Mouse (Mus musculus): ENCODE results near the gene Ppp4r1. TPM values are rescaled to one million over a fixed set of nuclear protein-coding genes. Genes with fewer than 3 reads are reported as not detected.

The Ppp4r1 gene
- 50.3 and 50.8 TPM in 2 replicates for polyA plus RNA-seq (2015; fragmentation: Nextera tagmentation; extraction: Ambion mirVana)

DNA sequence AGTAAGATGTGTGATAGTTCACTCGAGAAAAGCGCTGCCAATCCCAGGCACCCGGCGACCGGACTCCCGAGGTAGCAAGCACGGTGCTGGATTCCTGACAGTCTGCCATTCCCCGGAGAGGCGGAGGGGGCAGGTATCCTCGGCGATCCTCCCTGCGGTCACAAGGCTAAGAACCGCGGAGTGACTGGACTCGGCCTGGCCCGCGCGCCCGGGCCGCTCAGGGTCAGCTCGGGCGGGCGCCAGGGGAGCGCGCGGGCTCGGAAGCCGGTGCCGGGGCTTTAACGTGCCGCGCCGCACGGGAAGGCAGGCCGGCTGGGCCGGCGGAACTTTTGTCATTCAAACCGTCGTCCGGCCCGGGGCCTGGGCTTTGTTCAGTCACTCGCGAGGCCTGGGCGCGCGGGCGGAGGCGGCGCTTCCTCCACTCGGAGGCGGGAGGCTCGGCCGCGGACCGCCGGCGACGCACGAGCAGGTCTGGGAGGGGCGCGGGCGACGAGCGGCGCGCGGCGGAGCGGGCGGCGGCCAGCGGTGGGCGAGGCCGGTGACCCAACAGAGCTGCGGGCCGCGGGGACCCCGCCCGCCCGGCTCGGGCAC, at the start of gene Ppp4r1:
TSS of gene Ppp4r1 (plus strand) at position 23 of the 591 bp plus-strand sequence.
- Histone ChIP-seq H3K4me1 (peaks cover 17% of the 10 kb centered on the region), H3K36me3 (peaks cover 24% of the 10 kb centered on the region), H3K27ac (peak within 1 kb of the TSS; percentile 99), H3K9ac (peak within 1 kb of the TSS; percentile 99), H3K9me3 (no peaks in the 10 kb centered on the region), H3K4me2 (replicated peaks) (peak within 1 kb of the TSS; percentile 70), H3K4me3 (peak within 1 kb of the TSS; percentile 88), H3K27me3 (no peaks in the 10 kb centered on the region)
- ATAC-seq (ENCODE audit: low FRiP score, low read depth): peak; percentile 87
- WGBS: under 1% methylated on average over 61 of the region's 81 CpGs

DNA sequence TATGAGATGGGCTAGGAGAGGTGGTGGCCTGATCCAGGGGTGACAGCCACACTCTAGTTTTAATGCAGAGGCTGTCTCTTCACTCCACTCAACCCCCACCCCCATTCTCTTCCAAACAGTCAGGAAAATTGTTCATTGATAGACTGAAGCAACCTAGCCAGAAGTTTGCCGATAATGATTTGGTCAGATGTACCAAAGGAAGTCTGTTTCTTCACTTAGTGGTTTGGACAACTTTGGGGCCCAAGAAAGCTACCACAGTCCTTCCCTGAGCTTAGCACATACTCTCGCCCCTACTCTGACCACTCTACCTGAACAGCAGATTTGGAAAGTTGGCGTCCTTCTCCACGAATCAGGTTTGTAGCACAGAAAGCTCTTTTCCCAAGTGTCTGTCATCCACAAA, 49.7 kb upstream of the Ppp4r1 start:
- H3K4me3 ChIP-seq: no peak overlapping the region
- H3K9ac ChIP-seq: no peak overlapping the region
- 73% methylated on average over 4 of the region's 4 CpGs for WGBS
- no peak overlapping the region for H3K27ac ChIP-seq
- no peaks in the 10 kb centered on the region for H3K36me3 ChIP-seq
- ATAC-seq (ENCODE audit: low FRiP score, low read depth): no peak
- H3K4me1 ChIP-seq: no peaks in the 10 kb centered on the region
- no peak overlapping the region for H3K4me2 ChIP-seq (replicated peaks)
- H3K27me3 ChIP-seq: no peaks in the 10 kb centered on the region
- H3K9me3 ChIP-seq: no peaks in the 10 kb centered on the region

DNA sequence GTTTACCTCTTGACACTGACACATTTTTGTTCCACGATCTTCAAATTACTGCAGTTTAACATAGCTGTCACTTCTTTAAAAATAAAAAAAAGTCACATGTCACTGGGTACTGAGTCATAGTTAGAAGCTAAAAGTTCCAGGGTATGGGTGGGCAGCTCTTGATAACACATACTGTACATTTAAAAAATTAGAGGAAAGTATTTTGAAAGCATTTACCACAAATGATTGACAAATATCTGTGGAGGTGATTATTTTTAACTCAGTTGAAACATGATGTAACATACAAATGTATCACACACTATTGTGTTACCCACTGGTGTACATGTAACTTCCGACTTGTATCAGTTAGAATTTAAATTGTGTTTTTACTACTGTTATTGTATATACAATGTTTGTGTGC, 47.3 kb upstream of the Ppp4r1 start:
- Histone ChIP-seq H3K4me3 (no peak overlapping the region), H3K27ac (no peak overlapping the region), H3K27me3 (no peaks in the 10 kb centered on the region), H3K9me3 (no peaks in the 10 kb centered on the region), H3K36me3 (no peaks in the 10 kb centered on the region), H3K9ac (no peak overlapping the region), H3K4me1 (no peaks in the 10 kb centered on the region), H3K4me2 (replicated peaks) (no peak overlapping the region)
- 95% methylated on average over 2 of the region's 2 CpGs for WGBS
- ATAC-seq (ENCODE audit: low FRiP score, low read depth): no peak

DNA sequence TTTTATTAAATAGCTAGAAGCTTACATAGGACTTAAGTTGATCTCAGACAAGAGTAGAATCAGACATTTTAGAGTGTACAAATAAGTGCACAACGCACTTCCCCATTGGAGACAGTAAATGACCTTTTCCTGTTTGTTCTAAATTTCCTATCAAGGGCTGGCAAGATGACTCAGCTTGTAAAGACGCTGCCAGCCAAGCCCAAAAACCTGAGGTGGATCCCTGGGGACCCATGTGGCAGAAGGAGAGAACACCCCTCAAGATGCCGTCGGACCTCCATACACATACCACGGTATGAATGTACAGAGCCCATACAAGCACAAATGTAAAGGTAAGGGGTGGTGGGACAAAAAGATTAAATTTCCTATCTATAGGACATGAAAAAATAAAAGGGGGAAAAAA, 45.2 kb upstream of the Ppp4r1 start:
- H3K9me3 ChIP-seq: no peaks in the 10 kb centered on the region
- H3K4me1 ChIP-seq: no peaks in the 10 kb centered on the region
- no peak overlapping the region for H3K9ac ChIP-seq
- no peak overlapping the region for H3K4me3 ChIP-seq
- WGBS: 72% methylated on average over 5 of the region's 5 CpGs
- no peak overlapping the region for H3K4me2 ChIP-seq (replicated peaks)
- no peak for ATAC-seq (ENCODE audit: low FRiP score, low read depth)
- no peaks in the 10 kb centered on the region for H3K27me3 ChIP-seq
- no peaks in the 10 kb centered on the region for H3K36me3 ChIP-seq
- no peak overlapping the region for H3K27ac ChIP-seq

DNA sequence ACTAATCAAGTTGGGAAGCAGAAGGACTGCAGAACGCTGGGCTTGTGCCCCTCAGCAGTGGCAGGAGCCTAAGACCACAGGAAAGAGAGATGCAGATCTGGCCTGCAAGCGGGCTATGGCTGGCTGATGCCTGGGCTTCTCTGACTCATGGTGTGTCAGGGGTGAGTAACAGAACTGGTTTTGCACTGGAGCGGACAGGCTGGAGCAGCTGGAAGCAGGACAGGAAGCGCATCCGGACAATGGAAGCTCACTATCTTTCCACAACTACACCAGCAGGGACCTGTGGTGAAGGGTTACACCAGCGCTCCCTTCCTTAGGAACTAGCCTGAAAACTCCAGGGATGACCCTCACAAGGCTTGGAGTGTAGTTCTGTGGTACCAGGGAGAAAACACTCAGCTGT, 44.8 kb upstream of the Ppp4r1 start:
- 88% methylated on average over 6 of the region's 6 CpGs for WGBS
- Histone ChIP-seq H3K4me2 (replicated peaks) (no peak overlapping the region), H3K36me3 (no peaks in the 10 kb centered on the region), H3K9ac (no peak overlapping the region), H3K27ac (no peak overlapping the region), H3K27me3 (no peaks in the 10 kb centered on the region), H3K4me1 (no peaks in the 10 kb centered on the region), H3K4me3 (no peak overlapping the region), H3K9me3 (no peaks in the 10 kb centered on the region)
- ATAC-seq (ENCODE audit: low FRiP score, low read depth): no peak

DNA sequence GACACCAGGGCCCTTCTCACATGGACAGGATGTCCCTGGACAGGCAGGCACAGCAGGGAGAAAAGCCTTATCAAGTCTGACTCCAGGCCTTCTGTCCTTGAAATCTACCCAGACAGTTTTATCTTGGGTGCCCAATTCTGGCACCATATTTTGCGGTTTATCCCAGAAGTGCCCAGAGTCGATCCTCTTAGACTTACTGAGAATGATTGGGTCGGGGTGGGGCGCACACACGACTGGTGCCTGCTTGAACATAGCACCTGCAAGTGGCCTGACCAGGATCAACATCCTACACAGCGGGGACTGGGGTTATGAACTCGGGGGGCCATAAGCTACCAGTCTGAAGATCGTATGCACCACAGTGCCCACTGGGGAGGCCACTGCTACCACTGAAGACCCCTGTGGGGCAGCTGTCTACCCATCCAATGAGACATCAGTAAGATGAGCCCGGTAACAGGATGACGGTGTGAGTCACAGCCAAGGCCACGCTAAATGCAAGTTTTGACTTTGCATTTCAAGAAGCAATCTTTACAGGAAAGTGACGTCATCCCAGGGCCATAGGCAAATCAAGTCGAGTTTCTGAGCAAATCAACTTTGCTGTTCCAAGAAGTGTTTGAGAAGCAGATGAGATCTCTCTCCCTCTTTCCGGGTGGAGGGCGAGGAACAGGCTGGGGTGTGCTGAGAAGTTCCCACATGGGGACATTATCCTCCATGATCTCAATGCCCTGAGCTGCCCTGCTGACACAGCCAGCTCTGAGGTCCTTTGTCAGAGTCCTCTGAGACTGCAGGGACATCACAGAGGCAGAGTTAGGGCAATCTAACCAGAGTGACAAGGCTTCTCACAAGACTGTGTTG, 42.3 kb upstream of the Ppp4r1 start:
- 82% methylated on average over 15 of the region's 15 CpGs for WGBS
- H3K4me2 ChIP-seq (replicated peaks): no peak overlapping the region

DNA sequence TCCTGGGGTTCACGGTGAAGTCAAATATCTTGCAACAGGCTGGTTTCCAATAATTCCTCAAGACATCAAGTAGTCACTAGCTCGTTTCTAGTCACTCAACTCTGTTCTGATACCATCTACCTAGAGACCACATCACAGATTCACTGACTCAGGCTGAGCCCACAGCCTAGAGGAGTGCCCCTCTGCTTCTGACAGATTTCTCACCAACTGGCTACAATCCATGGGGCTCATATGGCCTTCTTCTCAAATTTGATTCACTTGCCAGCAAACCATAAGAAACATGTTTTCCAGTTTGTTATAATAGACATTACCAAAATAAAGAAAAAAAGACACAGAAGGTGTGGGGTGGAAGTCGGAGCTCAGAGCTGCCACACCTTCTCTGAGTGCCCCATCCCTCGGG, 40.8 kb upstream of the Ppp4r1 start:
- Histone ChIP-seq H3K9ac (no peak overlapping the region), H3K36me3 (peaks cover 13% of the 10 kb centered on the region; the same call in 1 of the 2 replicates), H3K4me3 (no peak overlapping the region), H3K27ac (no peak overlapping the region), H3K27me3 (no peaks in the 10 kb centered on the region), H3K4me2 (replicated peaks) (no peak overlapping the region), H3K4me1 (no peaks in the 10 kb centered on the region), H3K9me3 (peaks cover 6% of the 10 kb centered on the region; the same call in 1 of the 2 replicates)
- WGBS: 86% methylated on average over 4 of the region's 4 CpGs
- ATAC-seq (ENCODE audit: low FRiP score, low read depth): no peak

More for the DNA sequence above, 42.3 kb upstream of the Ppp4r1 start:
- no peaks in the 10 kb centered on the region for H3K4me1 ChIP-seq
- no peak for ATAC-seq (ENCODE audit: low FRiP score, low read depth)
- no peak overlapping the region for H3K27ac ChIP-seq
- H3K9me3 ChIP-seq: peaks cover 6% of the 10 kb centered on the region; the same call in 1 of the 2 replicates
- no peak overlapping the region for H3K4me3 ChIP-seq
- peaks cover 13% of the 10 kb centered on the region; the same call in 1 of the 2 replicates for H3K36me3 ChIP-seq
- H3K9ac ChIP-seq: no peak overlapping the region
- no peaks in the 10 kb centered on the region for H3K27me3 ChIP-seq

DNA sequence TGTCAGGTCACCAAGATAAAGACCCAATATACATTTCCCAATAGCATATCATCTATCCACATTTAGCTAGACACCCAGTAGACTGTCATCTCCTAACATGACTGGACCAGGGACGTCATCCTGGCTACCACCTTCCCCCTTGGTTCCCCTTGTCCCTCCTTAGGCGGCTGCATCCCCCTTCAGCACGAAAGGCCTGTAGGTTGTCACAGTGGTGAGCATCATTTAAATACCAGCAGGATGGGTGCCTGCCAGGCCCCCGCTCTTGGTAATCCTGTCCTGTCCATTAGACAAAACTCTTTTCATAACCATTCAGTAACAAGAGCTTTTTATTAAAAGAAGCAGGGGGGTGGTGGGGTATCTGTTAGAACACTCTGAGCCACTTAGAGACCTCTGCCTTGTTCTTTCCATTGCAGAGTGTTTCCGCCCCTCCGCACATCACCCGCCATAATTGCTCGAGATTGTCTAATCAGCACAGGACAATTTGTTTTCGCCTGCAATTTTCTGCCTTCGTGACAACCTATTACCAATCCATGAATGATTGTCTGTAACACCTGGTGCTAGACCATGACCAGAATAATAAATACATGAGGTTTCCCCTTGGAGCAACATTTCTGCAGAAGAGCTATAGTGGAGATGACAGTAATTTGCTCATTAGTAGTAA, 40.0 kb upstream of the Ppp4r1 start:
- 81% methylated on average over 10 of the region's 10 CpGs for WGBS
- no peak for ATAC-seq (ENCODE audit: low FRiP score, low read depth)
- H3K9ac ChIP-seq: no peak overlapping the region

DNA sequence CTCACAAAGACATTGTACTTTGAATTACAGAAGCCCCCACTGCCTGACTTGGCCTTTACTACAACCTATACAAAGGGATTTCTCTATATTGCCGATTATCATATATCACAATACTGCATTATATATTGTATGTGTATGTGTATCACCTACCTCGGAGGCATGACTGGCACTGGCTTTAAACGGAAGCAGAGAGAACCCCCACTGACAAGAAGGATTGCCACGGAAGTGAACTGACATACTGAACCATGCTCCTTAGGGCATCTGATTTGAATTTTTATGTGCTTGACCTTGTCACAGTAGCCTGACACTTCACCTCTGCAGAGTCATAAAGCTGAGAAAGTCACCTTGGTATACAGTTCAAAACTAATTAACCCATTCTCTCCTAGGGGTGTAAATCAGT, 39.4 kb upstream of the Ppp4r1 start:
- Histone ChIP-seq H3K27ac (no peak overlapping the region), H3K4me3 (no peak overlapping the region), H3K9ac (no peak overlapping the region), H3K36me3 (peaks cover 13% of the 10 kb centered on the region; the same call in 1 of the 2 replicates), H3K27me3 (no peaks in the 10 kb centered on the region), H3K4me1 (no peaks in the 10 kb centered on the region), H3K4me2 (replicated peaks) (no peak overlapping the region), H3K9me3 (peaks cover 7% of the 10 kb centered on the region; the same call in 1 of the 2 replicates)
- WGBS: 40% methylated on average over 4 of the region's 4 CpGs
- ATAC-seq (ENCODE audit: low FRiP score, low read depth): no peak

More for the DNA sequence above, 40.0 kb upstream of the Ppp4r1 start:
- Histone ChIP-seq H3K9me3 (peaks cover 6% of the 10 kb centered on the region; the same call in 1 of the 2 replicates), H3K4me1 (no peaks in the 10 kb centered on the region), H3K27ac (no peak overlapping the region), H3K27me3 (no peaks in the 10 kb centered on the region), H3K36me3 (peaks cover 13% of the 10 kb centered on the region; the same call in 1 of the 2 replicates), H3K4me2 (replicated peaks) (no peak overlapping the region), H3K4me3 (no peak overlapping the region)

DNA sequence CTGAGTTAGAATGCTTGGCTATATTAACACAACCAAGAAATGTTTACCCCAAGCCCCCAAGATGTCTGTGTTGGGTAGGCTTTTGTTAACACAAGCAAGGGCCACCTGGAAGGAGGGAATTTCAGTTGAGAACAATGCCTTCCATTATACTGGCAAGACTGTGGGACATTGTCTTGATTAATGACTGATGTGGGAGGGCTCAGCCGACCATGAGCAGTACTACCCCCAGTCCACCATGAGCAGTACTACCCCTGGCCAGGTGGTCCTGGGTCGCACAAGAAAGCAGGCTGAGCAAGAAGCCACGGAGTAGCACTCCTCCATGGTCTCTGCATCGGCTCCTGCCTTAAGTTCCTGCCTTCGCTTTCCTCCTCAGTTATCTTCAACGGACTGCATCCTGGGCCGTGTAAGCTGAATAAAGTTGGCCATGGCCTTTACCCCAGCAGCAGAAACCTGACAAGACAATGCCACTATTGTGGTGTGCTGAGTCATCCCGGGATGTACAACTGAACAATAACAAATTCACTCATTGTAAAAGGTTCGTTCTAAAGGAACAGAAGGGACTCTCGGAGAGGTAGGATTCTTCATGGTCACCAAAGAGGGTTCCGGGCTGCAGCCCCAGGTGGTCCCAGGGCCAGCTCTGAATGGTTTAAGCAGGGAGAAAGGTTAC, 38.6 kb upstream of the Ppp4r1 start:
- Histone ChIP-seq H3K27me3 (no peaks in the 10 kb centered on the region), H3K9me3 (peaks cover 9% of the 10 kb centered on the region; the same call in 1 of the 2 replicates), H3K27ac (no peak overlapping the region), H3K9ac (no peak overlapping the region), H3K4me1 (no peaks in the 10 kb centered on the region), H3K4me3 (no peak overlapping the region), H3K4me2 (replicated peaks) (no peak overlapping the region), H3K36me3 (peaks cover 13% of the 10 kb centered on the region; the same call in 1 of the 2 replicates)
- ATAC-seq (ENCODE audit: low FRiP score, low read depth): no peak
- 73% methylated on average over 11 of the region's 11 CpGs for WGBS

DNA sequence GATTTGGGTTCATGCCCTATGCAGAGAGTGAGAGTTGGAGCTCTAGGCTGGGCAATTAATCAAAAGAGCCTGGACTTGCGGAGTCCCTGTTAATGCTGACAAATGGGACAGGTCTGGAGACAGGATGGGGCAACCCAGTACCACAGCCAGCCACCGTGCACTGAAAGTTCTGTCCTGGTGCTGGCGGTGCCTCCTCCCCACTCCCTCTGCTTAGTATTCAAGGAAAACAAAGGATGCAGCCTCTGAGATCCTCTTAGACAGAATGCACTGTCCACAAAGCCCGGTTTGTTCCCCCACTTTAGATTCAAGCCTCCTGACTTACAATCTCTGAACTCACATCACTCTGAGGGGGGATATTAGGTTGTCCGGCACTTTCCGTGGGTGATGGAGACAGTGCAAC, 36.1 kb upstream of the Ppp4r1 start:
- 90% methylated on average over 6 of the region's 6 CpGs for WGBS
- H3K4me3 ChIP-seq: no peak overlapping the region
- no peak for ATAC-seq (ENCODE audit: low FRiP score, low read depth)

More for the DNA sequence above, 36.1 kb upstream of the Ppp4r1 start:
- no peaks in the 10 kb centered on the region for H3K27me3 ChIP-seq
- H3K9me3 ChIP-seq: peaks cover 12% of the 10 kb centered on the region
- H3K9ac ChIP-seq: no peak overlapping the region
- H3K27ac ChIP-seq: no peak overlapping the region
- H3K4me1 ChIP-seq: no peaks in the 10 kb centered on the region
- no peak overlapping the region for H3K4me2 ChIP-seq (replicated peaks)
- H3K36me3 ChIP-seq: peaks cover 16% of the 10 kb centered on the region; the same call in 1 of the 2 replicates

Data from limb, embryonic 13.5 days (tissue).